Mouse (Mus musculus) forebrain, embryonic 12.5 days (tissue): Measurements from ENCODE around the gene Ifng. TPM values are rescaled to one million over a fixed set of nuclear protein-coding genes. Genes with fewer than 3 reads are reported as not detected.

Experiments used
- ATAC-seq: fragments of 200-750 bp; cut with Nextera tagmentation; 2 replicates; pipeline ENCODE4 v1.8.0; 2017; ENCODE audit warnings: moderate TSS enrichment; ENCODE audit not compliant: low FRiP score
- H3K27ac ChIP-seq: fragments of 300-500 bp; sonication (generic); 2 replicates; pipeline ENCODE4 v1.5.1; 2016; ENCODE audit warnings: mild to moderate bottlenecking
- H3K27me3 ChIP-seq: fragments of 300-500 bp; sonication (generic); 2 replicates; pipeline ENCODE4 v1.6.1; 2016; ENCODE audit warnings: mild to moderate bottlenecking
- H3K36me3 ChIP-seq: fragments of 300-500 bp; sonication (generic); replicated peaks from 2 replicates; pipeline ENCODE4 v1.6.1; 2016; ENCODE audit warnings: mild to moderate bottlenecking
- H3K4me1 ChIP-seq: fragments of 300-500 bp; sonication (generic); 2 replicates; pipeline ENCODE4 v1.6.1; 2016
- H3K4me2 ChIP-seq: fragments of 300-500 bp; sonication (generic); 2 replicates; pipeline ENCODE4 v1.6.1; 2016; ENCODE audit warnings: mild to moderate bottlenecking, moderate library complexity
- H3K4me3 ChIP-seq: fragments of 300-500 bp; sonication (generic); replicated peaks from 2 replicates; pipeline ENCODE4 v1.5.1; 2016; ENCODE audit warnings: mild to moderate bottlenecking
- H3K9ac ChIP-seq: fragments of 300-500 bp; sonication (generic); 2 replicates; pipeline ENCODE4 v1.6.1; 2016; ENCODE audit warnings: mild to moderate bottlenecking
- H3K9me3 ChIP-seq: fragments of 300-500 bp; sonication (generic); 2 replicates; pipeline ENCODE4 v1.6.1; 2016
- WGBS: fragments of 180-500 bp; shearing (Covaris S2); methylation state at CpG from one replicate; pipeline ENCODE4 v1.1.7; 2016; 5-methylcytosine and 5-hydroxymethylcytosine counted together
- polyA plus RNA-seq: library from polyadenylated mRNA; unstranded; fragments of >200 nt; fragmentation: Nextera tagmentation; extraction: Ambion mirVana; gene quantifications from 2 replicates; pipeline ENCODE4 v1.2.1, GENCODE M21; 2016

Ifng gene
- polyA plus RNA-seq, result not detected in 2 replicates

GRCm38 (mm10) chr10:118440742-118441240 lies at the start of gene Ifng:
Ifng (plus strand) TSS chr10:118441046.
- 89% methylated on average over 11 of the region's 11 CpGs for WGBS

GRCm38 (mm10) chr10:118399917-118400316 lies 40.9 kb upstream of the Ifng start:
- Histone ChIP-seq H3K4me3 (no peak overlapping the region), H3K27me3 (no peaks in the 10 kb centered on the region), H3K36me3 (no peaks in the 10 kb centered on the region), H3K9ac (no peak overlapping the region), H3K4me2 (no peak overlapping the region), H3K9me3 (no peaks in the 10 kb centered on the region), H3K27ac (no peak overlapping the region), H3K4me1 (no peaks in the 10 kb centered on the region)
- WGBS, result 78% methylated on average over 16 of the region's 16 CpGs
- ATAC-seq, result no peak

More at GRCm38 (mm10) chr10:118440742-118441240, at the start of gene Ifng:
- ATAC-seq, result no peak
- no peaks in the 10 kb centered on the region for H3K27me3 ChIP-seq
- H3K4me1 ChIP-seq, result no peaks in the 10 kb centered on the region
- H3K27ac ChIP-seq, result no peak within 1 kb of the TSS
- H3K4me2 ChIP-seq, result no peak within 1 kb of the TSS
- no peaks in the 10 kb centered on the region for H3K36me3 ChIP-seq
- no peaks in the 10 kb centered on the region for H3K9me3 ChIP-seq
- no peak within 1 kb of the TSS for H3K9ac ChIP-seq
- no peak within 1 kb of the TSS for H3K4me3 ChIP-seq

- no peaks in the 10 kb centered on the region for H3K4me1 ChIP-seq
- no peak overlapping the region for H3K27ac ChIP-seq
- no peak overlapping the region for H3K4me2 ChIP-seq
- H3K4me3 ChIP-seq, result no peak overlapping the region
- no peak overlapping the region for H3K9ac ChIP-seq
- no peaks in the 10 kb centered on the region for H3K36me3 ChIP-seq
- no peaks in the 10 kb centered on the region for H3K9me3 ChIP-seq
- H3K27me3 ChIP-seq, result no peaks in the 10 kb centered on the region
- no peak for ATAC-seq
- WGBS, result 83% methylated on average over 5 of the region's 5 CpGs
Observed at GRCm38 (mm10) chr10:118406463-118407221, 34.2 kb upstream of the Ifng start.

DNA sequence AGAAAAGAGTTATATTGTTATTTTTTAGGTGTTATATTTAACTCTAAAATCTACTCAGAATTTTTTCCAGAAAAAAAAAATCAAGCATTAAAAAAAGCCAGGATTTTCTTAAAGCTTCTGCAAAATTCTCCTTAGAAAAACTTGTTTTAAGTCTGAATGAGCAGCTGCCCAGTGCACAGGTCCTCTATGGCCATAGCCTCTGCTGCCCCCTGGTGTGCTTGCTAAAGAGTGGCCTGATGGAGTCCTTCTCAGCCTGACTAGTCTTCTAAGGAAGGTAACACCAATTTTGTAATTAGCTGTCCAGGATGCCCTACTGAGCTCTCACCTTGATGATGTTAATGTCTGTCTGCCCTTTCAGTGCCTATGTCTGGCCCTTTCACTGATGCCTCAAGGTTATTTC lies 29.5 kb upstream of the Ifng start:
- Histone ChIP-seq H3K27me3 (no peaks in the 10 kb centered on the region), H3K9ac (no peak overlapping the region), H3K4me3 (no peak overlapping the region), H3K27ac (no peak overlapping the region), H3K4me1 (no peaks in the 10 kb centered on the region), H3K9me3 (no peaks in the 10 kb centered on the region), H3K4me2 (no peak overlapping the region), H3K36me3 (no peaks in the 10 kb centered on the region)
- ATAC-seq, result no peak

GRCm38 (mm10) chr10:118412774-118413173 lies 28.1 kb upstream of the Ifng start:
- Histone ChIP-seq H3K36me3 (no peaks in the 10 kb centered on the region), H3K9me3 (no peaks in the 10 kb centered on the region), H3K27ac (no peak overlapping the region), H3K27me3 (no peaks in the 10 kb centered on the region), H3K9ac (no peak overlapping the region), H3K4me3 (no peak overlapping the region), H3K4me2 (no peak overlapping the region), H3K4me1 (no peaks in the 10 kb centered on the region)
- ATAC-seq, result no peak
- 83% methylated on average over 5 of the region's 5 CpGs for WGBS

GRCm38 (mm10) chr10:118419000-118419425 lies 21.8 kb upstream of the Ifng start:
- Histone ChIP-seq H3K27ac (no peak overlapping the region), H3K9ac (no peak overlapping the region), H3K4me1 (no peaks in the 10 kb centered on the region), H3K4me2 (no peak overlapping the region), H3K9me3 (no peaks in the 10 kb centered on the region), H3K4me3 (no peak overlapping the region), H3K27me3 (no peaks in the 10 kb centered on the region), H3K36me3 (no peaks in the 10 kb centered on the region)
- 81% methylated on average over 7 of the region's 7 CpGs for WGBS
- ATAC-seq, result no peak

DNA sequence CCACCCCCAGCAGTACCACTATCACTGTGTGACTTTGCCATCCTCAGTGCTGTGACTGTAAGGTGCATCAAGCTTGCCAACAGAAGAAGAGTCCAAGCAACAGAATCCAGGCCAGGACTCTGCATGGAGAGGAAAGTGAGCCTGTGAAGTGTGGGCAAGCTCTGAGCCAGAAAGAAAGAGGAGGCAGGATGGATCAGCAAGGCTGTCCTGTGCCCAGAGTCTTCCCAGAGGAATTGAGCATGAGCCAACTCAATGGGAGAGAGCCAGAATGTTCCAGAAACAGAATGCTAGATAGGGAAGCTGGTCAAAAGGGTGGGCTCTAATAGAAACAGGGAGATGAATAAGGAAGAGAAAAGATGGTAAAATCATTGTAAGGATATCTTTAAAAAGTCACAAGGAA lies 19.9 kb upstream of the Ifng start:
- Histone ChIP-seq H3K36me3 (no peaks in the 10 kb centered on the region), H3K27me3 (no peaks in the 10 kb centered on the region), H3K9me3 (no peaks in the 10 kb centered on the region), H3K4me2 (no peak overlapping the region), H3K4me3 (no peak overlapping the region), H3K27ac (no peak overlapping the region), H3K4me1 (no peaks in the 10 kb centered on the region), H3K9ac (no peak overlapping the region)
- ATAC-seq, result no peak

DNA sequence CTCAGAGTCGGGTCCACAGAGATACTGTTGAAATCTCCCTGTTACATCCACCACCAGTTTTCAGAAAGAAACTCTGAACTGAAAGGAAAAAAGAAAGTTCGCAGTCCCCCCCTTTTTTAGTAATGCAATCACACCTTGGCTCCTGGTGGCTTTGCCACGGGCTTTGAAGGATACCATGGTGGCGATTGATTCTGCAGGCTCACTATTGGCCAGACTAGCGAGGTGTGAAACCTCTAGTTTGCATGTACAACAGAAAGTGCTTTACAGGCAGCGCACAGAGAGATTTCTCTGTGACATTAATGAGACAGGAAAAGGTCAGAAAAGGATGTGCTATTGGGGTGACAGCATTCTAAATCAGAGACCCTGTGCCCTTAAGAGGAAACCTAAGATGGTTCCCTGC lies 5.3 kb upstream of the Ifng start:
- Histone ChIP-seq H3K36me3 (no peaks in the 10 kb centered on the region), H3K9me3 (no peaks in the 10 kb centered on the region), H3K27ac (no peak overlapping the region), H3K9ac (no peak overlapping the region), H3K4me2 (no peak overlapping the region), H3K27me3 (no peaks in the 10 kb centered on the region), H3K4me1 (no peaks in the 10 kb centered on the region), H3K4me3 (no peak overlapping the region)
- no peak for ATAC-seq
- WGBS, result 89% methylated on average over 6 of the region's 6 CpGs

DNA sequence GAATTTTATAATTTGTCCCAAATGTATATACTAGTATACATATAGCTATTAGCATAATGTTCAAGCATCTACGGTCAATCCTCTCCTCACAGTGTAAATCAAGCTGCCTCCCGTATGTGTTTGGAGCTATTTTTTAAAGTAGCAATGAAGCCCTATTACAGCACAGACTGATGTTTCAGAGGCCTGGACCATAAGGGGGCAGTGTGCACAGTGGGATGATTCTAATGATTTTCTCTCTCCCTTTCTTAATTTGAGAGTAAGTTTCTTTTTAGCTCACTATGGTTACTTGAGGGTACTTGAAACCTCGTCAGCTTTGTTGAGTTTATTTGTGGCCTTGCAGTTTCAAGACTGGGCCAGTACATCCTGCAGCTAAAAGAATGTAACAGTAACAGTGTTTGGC lies 1.1 kb downstream of the Ifng start:
- no peak for ATAC-seq
- Histone ChIP-seq H3K9ac (no peak overlapping the region), H3K4me1 (no peaks in the 10 kb centered on the region), H3K9me3 (no peaks in the 10 kb centered on the region), H3K27me3 (no peaks in the 10 kb centered on the region), H3K4me2 (no peak overlapping the region), H3K27ac (no peak overlapping the region), H3K4me3 (no peak overlapping the region), H3K36me3 (no peaks in the 10 kb centered on the region)
- 69% methylated on average over 3 of the region's 3 CpGs for whole genome bisulfite sequencing

GRCm38 (mm10) chr10:118442999-118443398 lies 2.2 kb downstream of the Ifng start:
- Histone ChIP-seq H3K4me3 (no peak overlapping the region), H3K36me3 (no peaks in the 10 kb centered on the region), H3K9me3 (no peaks in the 10 kb centered on the region), H3K9ac (no peak overlapping the region), H3K27me3 (no peaks in the 10 kb centered on the region), H3K4me2 (no peak overlapping the region), H3K4me1 (no peaks in the 10 kb centered on the region), H3K27ac (no peak overlapping the region)
- 90% methylated on average over 6 of the region's 6 CpGs for WGBS
- no peak for ATAC-seq

GRCm38 (mm10) chr10:118445021-118445420 lies 4.2 kb downstream of the Ifng start:
- no peak overlapping the region for H3K27ac ChIP-seq
- ATAC-seq, result no peak
- 94% methylated on average over 6 of the region's 6 CpGs for WGBS

DNA sequence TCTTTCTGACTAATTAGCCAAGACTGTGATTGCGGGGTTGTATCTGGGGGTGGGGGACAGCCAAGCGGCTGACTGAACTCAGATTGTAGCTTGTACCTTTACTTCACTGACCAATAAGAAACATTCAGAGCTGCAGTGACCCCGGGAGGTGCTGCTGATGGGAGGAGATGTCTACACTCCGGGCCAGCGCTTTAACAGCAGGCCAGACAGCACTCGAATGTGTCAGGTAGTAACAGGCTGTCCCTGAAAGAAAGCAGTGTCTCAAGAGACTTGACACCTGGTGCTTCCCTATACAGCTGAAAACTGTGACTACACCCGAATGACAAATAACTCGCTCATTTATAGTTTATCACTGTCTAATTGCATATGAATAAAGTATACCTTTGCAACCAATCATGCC lies 4.7 kb downstream of the Ifng start:
- Histone ChIP-seq H3K27ac (no peak overlapping the region), H3K4me3 (no peak overlapping the region), H3K27me3 (no peaks in the 10 kb centered on the region), H3K9ac (no peak overlapping the region), H3K9me3 (no peaks in the 10 kb centered on the region), H3K4me2 (no peak overlapping the region), H3K36me3 (no peaks in the 10 kb centered on the region), H3K4me1 (no peaks in the 10 kb centered on the region)
- WGBS, result 65% methylated on average over 8 of the region's 8 CpGs
- no peak for ATAC-seq

More at GRCm38 (mm10) chr10:118445021-118445420, 4.2 kb downstream of the Ifng start:
- Histone ChIP-seq H3K9me3 (no peaks in the 10 kb centered on the region), H3K36me3 (no peaks in the 10 kb centered on the region), H3K27me3 (no peaks in the 10 kb centered on the region), H3K4me2 (no peak overlapping the region), H3K4me1 (no peaks in the 10 kb centered on the region), H3K4me3 (no peak overlapping the region), H3K9ac (no peak overlapping the region)

DNA sequence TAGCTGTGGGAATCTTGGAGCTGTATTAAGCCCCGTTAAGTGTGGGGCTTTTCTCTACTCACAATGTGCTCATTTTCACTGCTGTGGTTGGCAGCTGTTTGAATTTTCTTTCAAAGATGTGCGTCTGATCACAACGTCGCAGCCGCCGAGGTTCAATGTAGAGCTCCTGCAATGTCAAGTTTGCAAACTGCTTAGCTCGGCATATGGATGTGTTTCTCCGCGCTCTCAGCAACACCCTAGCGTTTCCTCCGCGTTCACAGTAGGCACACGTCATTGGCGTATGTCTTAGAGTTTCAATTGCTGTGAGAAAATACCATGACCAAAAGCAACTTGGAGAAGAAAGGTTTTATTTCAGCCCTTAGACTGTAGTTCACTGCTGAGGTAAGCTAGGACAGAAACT lies 5.1 kb downstream of the Ifng start:
- H3K4me1 ChIP-seq, result no peaks in the 10 kb centered on the region
- no peaks in the 10 kb centered on the region for H3K36me3 ChIP-seq
- no peak overlapping the region for H3K27ac ChIP-seq
- no peak overlapping the region for H3K4me2 ChIP-seq
- WGBS, result 81% methylated on average over 14 of the region's 14 CpGs
- H3K9me3 ChIP-seq, result no peaks in the 10 kb centered on the region
- no peak for ATAC-seq
- no peak overlapping the region for H3K9ac ChIP-seq
- no peaks in the 10 kb centered on the region for H3K27me3 ChIP-seq
- no peak overlapping the region for H3K4me3 ChIP-seq
